Mouse (Mus musculus) cerebellum, postnatal 25 days (tissue): ENCODE measurements around the gene AI481877.
A peak's percentile ranks its signal among the peaks of the same experiment; 100 is the strongest.
"Not testable (repeated sequence)": the region's sequence is repeated elsewhere in the genome, so short reads cannot be mapped to it uniquely, and the experiment has no call there.

Source experiments
- DNase-seq, 2 experiments: peaks; one replicate each; pipeline ENCODE4 v3.0.0; 2021; ENCODE audit warnings: mixed read lengths in 2 of 2

AI481877 gene

GRCm38 (mm10) chr4:59138507-59139033 lies at the start of gene AI481877:
TSS of gene AI481877 (minus strand) at chr4:59138983.
- DNase-seq, result not testable (repeated sequence)

- no peak for DNase-seq
These were observed 49.7 kb upstream of the AI481877 start for GRCm38 (mm10) chr4:59188474-59188801.

- DNase-seq, result peak in 1 of 2 experiments; percentile 49
These were observed 48.5 kb upstream of the AI481877 start for GRCm38 (mm10) chr4:59187289-59187688.

GRCm38 (mm10) chr4:59185671-59186070 lies 46.9 kb upstream of the AI481877 start:
- no peak for DNase-seq

- DNase-seq, result no peak
These were observed 42.8 kb upstream of the AI481877 start for GRCm38 (mm10) chr4:59181320-59182271.

- no peak for DNase-seq
These were observed 38.8 kb upstream of the AI481877 start for GRCm38 (mm10) chr4:59177566-59177965.

GRCm38 (mm10) chr4:59175929-59176328 lies 37.1 kb upstream of the AI481877 start:
- no peak for DNase-seq

GRCm38 (mm10) chr4:59175003-59175402 lies 36.2 kb upstream of the AI481877 start:
- DNase-seq, result no peak

GRCm38 (mm10) chr4:59173181-59173922 lies 34.6 kb upstream of the AI481877 start:
- no peak for DNase-seq

GRCm38 (mm10) chr4:59172616-59173015 lies 33.8 kb upstream of the AI481877 start:
- DNase-seq, result no peak

GRCm38 (mm10) chr4:59169981-59170380 lies 31.2 kb upstream of the AI481877 start:
- DNase-seq, result no peak

GRCm38 (mm10) chr4:59167251-59167847 lies 28.6 kb upstream of the AI481877 start:
- no peak for DNase-seq

GRCm38 (mm10) chr4:59164034-59164433 lies 25.3 kb upstream of the AI481877 start:
- DNase-seq, result no peak

GRCm38 (mm10) chr4:59160959-59161670 lies 22.3 kb upstream of the AI481877 start:
- DNase-seq, result no peak

GRCm38 (mm10) chr4:59160289-59160688 lies 21.5 kb upstream of the AI481877 start:
- no peak for DNase-seq

- DNase-seq, result no peak
These were observed 18.9 kb upstream of the AI481877 start for GRCm38 (mm10) chr4:59157654-59158053.

- no peak for DNase-seq
These were observed 18.3 kb upstream of the AI481877 start for GRCm38 (mm10) chr4:59156897-59157592.

GRCm38 (mm10) chr4:59151953-59152352 lies 13.2 kb upstream of the AI481877 start:
- DNase-seq, result no peak

GRCm38 (mm10) chr4:59150907-59151306 lies 12.1 kb upstream of the AI481877 start:
- no peak for DNase-seq

- no peak for DNase-seq
These were observed 10.3 kb upstream of the AI481877 start for GRCm38 (mm10) chr4:59149043-59149442.

GRCm38 (mm10) chr4:59128935-59129334 lies 9.8 kb downstream of the AI481877 start:
- DNase-seq, result no peak

GRCm38 (mm10) chr4:59125053-59125452 lies 13.7 kb downstream of the AI481877 start:
- DNase-seq, result no peak
